Mouse (Mus musculus) bone marrow, adult 2 months (tissue): ENCODE measurements around the gene Lyst. TPM values are rescaled to one million over a fixed set of nuclear protein-coding genes. Genes with fewer than 3 reads are reported as not detected.

ENCODE experiments used
- H3K27ac ChIP-seq: fragments of 200-500 bp; 2 replicates; pipeline ENCODE4 v1.5.1; 2012; ENCODE audit warnings: low read depth, mild to moderate bottlenecking, control low read depth, inconsistent platforms, low read length; ENCODE audit not compliant: control insufficient read depth, poor library complexity, insufficient read depth
- H3K4me1 ChIP-seq: fragments of 200-500 bp; 2 replicates; pipeline ENCODE4 v1.6.1; 2011; ENCODE audit warnings: low read length; ENCODE audit not compliant: control insufficient read depth, insufficient read depth
- H3K4me3 ChIP-seq: fragments of 200-500 bp; replicated peaks from 2 replicates; pipeline ENCODE3; 2011; ENCODE audit warnings: mild to moderate bottlenecking, low read depth, low read length, control low read depth; ENCODE audit not compliant: control insufficient read depth
- CTCF ChIP-seq: fragments of 200-500 bp; IDR thresholded peaks from 2 replicates; pipeline ENCODE4 v1.5.1; 2011; ENCODE audit warnings: low read length, control low read depth; ENCODE audit not compliant: control insufficient read depth, insufficient read depth
- POLR2A ChIP-seq: fragments of 200-500 bp; IDR thresholded peaks from 2 replicates; pipeline ENCODE4 v1.6.1; 2011; ENCODE audit warnings: low read depth, mild to moderate bottlenecking, control low read depth, low read length, borderline replicate concordance; ENCODE audit not compliant: control insufficient read depth
- WGBS: fragments of 180-500 bp; shearing (Covaris S2); methylation state at CpG from one replicate; pipeline ENCODE4 v1.1.7; 2018; 5-methylcytosine and 5-hydroxymethylcytosine counted together
- polyA plus RNA-seq: library from polyadenylated mRNA; stranded (reverse); fragments of >200 nt; gene quantifications from 2 replicates; pipeline ENCODE4 v1.2.4, GENCODE M21; 2011; ENCODE audit warnings: low replicate concordance; ENCODE audit not compliant: missing spikeins, insufficient read depth, insufficient read length

The Lyst gene
- polyA plus RNA-seq, 1 experiment: 27.6 TPM

DNA sequence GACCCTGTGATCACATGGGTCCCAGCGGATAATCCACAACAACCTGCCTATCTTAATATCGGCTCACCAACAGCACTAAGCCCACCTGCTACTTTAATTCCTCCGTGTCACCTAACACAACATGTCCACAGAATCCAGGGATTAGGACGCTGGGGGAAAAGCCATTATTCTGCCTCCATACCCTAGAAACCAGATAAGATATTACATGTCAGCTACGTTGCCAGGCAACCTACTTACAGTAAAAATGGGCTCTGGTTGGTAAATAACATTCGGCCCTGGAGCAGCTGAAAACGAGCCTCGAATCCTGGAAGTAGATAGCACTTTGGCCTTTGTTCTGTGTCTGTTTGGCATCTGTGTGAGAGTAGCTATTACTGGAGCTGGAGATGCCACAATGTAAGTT is 208.6 kb downstream of the Lyst start:
- Histone ChIP-seq H3K4me1 (no peaks in the 10 kb centered on the region), H3K27ac (no peak overlapping the region), H3K4me3 (no peak overlapping the region)
- WGBS: 85% methylated on average over 8 of the region's 8 CpGs
- TF ChIP-seq CTCF: no peak
- TF ChIP-seq POLR2A: no peak

DNA sequence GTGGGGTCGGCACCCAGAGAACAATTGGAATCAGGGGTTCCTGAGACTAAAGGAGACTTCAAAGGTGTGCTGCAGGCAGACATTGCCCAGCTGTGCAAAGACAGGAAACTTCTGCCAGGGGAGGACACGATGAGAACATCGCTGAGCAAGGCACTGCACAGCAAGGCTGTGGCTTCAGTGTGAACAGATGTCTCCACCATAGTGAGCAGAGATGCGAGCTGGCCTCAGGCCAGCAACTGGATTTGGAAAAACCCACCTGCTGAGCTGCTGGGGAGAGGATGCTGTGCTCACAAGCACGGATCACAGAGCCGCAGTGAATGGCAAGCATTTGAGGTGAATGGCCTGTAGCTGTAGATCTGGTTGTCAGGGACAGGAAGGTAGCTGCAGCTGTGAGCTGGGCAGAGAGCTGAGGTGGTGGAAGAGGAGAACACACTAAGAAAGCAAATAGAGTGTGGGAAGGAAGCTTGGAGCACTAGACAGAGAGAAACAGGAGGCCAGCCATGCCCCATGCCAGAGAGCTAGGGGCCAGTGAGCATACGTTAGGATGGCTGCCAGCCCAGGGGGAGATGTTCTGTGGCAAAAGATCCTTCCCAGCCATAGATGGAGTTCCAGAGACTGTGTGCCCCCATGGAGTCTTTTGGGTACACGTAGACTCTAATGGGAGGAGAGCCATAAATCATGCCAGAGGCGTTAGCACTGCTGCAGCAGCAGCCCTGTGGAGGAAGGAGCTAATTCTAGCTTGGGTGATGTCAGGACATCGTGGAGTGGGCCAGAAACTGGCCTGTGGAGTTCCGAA is 218.3 kb downstream of the Lyst start:
- no peak overlapping the region for H3K27ac ChIP-seq
- H3K4me3 ChIP-seq: no peak overlapping the region
- H3K4me1 ChIP-seq: no peaks in the 10 kb centered on the region
- TF ChIP-seq POLR2A (no peak), CTCF (no peak)
- WGBS: 22% methylated on average over 11 of the region's 11 CpGs

DNA sequence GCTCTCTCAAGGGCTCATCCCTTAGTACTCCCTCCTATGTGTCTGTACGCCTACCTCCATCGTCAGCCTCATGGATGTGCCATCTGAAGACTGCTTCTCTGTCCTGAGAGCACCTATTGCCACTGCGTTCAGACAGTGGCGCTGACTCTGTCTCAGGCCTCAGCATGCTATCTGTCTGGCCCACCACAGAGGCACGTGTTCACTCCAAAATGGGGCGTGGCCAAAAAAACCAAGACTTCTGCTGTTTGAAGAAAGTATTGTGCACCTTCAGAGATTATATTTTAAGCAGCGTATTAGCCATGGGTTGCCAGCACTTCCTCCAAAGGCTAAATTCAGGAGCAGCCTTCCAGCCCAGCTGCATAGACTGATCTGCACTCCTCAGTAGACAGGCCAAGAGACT is 220.7 kb downstream of the Lyst start:
- Histone ChIP-seq H3K4me3 (no peak overlapping the region), H3K4me1 (no peaks in the 10 kb centered on the region), H3K27ac (no peak overlapping the region)
- WGBS: 59% methylated on average over 7 of the region's 7 CpGs
- TF ChIP-seq CTCF (no peak), POLR2A (no peak)

DNA sequence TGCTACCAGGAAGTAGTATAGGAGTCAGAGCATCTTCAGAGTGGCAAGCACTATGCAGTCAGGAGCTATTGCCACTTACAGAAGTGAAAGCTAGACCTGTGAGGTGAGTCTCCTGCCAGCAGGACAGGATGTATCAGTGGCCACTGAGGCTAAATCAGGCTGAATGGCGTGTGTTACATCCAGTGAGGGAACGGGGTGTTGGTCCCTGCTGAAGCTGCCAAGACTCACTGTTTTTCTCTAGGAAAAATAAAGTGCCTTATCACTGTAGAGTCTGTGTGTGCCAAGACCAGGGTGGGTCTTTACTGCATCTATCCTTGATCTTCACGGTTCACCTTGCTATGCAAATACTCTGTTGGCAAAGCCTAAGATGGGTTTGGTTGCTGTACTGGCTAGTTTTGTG is 228.5 kb downstream of the Lyst start:
- Histone ChIP-seq H3K27ac (no peak overlapping the region), H3K4me3 (no peak overlapping the region), H3K4me1 (no peaks in the 10 kb centered on the region)
- TF ChIP-seq POLR2A: no peak
- TF ChIP-seq CTCF: no peak
- WGBS: 75% methylated on average over 3 of the region's 3 CpGs

DNA sequence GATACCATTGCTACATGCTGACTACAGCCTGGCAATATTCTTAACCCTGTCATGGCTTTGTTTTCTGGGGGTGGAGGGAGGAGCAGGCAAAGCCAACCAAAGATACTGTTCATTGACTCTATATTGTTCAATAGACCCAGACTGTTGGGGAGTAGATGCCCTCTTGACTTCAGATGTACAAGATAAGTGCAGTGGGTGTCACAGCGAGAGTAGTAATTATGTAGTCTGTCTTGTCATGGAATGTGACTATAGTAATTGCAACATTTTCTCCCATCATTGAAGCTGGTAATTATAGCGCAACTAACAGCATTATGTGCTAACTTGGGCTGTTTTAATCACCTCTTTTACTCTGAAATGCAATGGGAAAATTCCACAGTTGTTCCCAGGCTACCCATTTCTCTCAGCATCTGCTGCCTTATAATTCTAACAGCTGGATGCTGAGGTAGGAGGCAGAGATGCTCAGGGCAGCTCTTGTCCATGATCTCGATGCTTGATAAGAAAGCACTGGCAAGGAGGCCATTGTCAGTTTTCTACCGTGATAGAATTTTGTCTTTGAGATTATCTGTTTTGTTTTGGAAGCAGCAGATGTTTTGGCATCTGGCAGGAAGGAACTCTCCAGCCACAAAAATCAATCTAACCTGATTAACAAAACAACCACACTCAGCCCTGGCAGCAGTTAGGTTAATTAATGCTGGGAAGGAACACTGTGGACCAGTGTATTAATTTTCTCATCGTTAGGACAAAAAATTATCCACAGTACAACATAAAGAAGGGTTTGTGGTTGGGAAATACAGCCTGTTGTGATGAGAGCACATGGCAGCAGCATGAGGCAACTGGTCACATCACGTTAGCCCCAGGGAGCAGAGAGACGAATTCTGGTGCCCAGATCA is 230.3 kb downstream of the Lyst start:
- TF ChIP-seq CTCF (no peak), POLR2A (no peak)
- H3K27ac ChIP-seq: no peak overlapping the region
- 62% methylated on average over 7 of the region's 7 CpGs for WGBS

DNA sequence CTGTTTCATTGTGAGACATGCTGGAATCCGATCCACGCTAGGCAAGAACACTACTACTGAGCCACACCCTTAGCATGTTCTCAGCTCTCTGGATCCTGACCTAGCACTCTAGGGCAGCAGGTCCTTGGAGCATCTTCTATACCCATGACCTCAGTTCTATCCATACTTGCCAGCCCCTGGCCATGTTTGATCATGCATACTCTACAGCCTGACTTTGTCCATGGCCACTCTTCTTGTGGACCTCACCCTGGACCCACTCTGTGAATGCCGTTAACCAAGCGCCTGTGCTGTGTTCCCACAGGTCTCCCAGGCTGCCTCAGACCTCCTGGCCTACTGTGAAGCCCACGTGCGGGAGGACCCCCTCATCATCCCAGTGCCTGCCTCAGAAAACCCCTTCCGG is 234.7 kb downstream of the Lyst start:
- 91% methylated on average over 7 of the region's 7 CpGs for WGBS
- H3K4me3 ChIP-seq: no peak overlapping the region
- no peak for TF ChIP-seq POLR2A
- TF ChIP-seq CTCF: no peak
- H3K4me1 ChIP-seq: no peaks in the 10 kb centered on the region
- H3K27ac ChIP-seq: no peak overlapping the region

More for the DNA sequence above, 230.3 kb downstream of the Lyst start:
- H3K4me3 ChIP-seq: no peak overlapping the region
- H3K4me1 ChIP-seq: no peaks in the 10 kb centered on the region

DNA sequence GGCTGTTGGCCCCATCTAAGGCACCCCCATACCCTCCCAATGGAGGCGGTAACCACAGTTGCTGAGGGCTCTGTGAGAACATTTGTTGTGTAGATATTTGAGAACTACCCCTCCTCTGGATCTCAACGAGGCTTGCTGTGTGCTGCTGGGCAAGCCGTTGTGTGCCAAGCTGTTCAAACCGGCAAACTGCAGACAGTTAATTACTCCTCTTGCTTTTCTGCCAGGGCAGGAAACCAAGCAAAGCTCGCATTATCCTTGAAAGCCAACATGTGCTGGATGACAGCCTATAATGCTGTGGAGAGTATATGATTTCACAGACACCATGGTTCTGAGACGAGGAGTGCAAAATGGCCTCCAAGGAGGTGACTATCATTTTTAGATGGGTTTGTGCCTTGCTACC is 236.3 kb downstream of the Lyst start:
- Histone ChIP-seq H3K27ac (no peak overlapping the region), H3K4me3 (no peak overlapping the region), H3K4me1 (no peaks in the 10 kb centered on the region)
- 75% methylated on average over 6 of the region's 6 CpGs for WGBS
- no peak for TF ChIP-seq POLR2A
- TF ChIP-seq CTCF: no peak

DNA sequence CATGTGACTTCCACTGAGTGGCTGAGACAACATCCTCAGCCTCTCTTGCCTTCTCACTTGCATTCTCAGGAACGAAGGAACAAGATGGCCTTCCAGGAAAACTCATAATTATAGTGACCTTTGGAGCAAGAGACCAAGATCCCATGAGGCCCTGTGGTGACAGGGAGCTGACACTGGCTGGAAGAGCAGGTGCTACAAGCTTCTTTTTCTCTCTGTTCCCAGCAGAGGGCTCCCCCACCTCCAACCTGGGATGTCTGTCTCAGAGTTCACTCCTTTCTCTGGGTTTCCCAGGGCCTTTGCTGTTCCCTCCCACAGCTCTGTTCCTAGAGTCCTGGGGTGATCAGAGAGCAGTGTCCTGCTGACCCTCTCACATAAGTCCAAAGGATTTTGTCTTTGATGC is 237.9 kb downstream of the Lyst start:
- 19% methylated on average over 1 of the region's 1 CpGs for WGBS
- Histone ChIP-seq H3K27ac (no peak overlapping the region), H3K4me1 (no peaks in the 10 kb centered on the region), H3K4me3 (no peak overlapping the region)
- TF ChIP-seq POLR2A: no peak
- no peak for TF ChIP-seq CTCF

Other genes starting within 250 kb of the Lyst start
- 3.5 and 5.5 TPM in 2 replicates for gene Gpr137b, start 196.4 kb upstream of the Lyst start, polyA plus RNA-seq
- 1.6 and 5.5 TPM in 2 replicates for gene Nid1, start 152.8 kb upstream of the Lyst start, polyA plus RNA-seq
- 0.31 TPM in 1 of 2 replicates, not detected in the other for gene Gng4, start 193.7 kb downstream of the Lyst start, polyA plus RNA-seq